Mouse (Mus musculus): Measurements from ENCODE around the gene Blzf1.

Gene Blzf1

DNA sequence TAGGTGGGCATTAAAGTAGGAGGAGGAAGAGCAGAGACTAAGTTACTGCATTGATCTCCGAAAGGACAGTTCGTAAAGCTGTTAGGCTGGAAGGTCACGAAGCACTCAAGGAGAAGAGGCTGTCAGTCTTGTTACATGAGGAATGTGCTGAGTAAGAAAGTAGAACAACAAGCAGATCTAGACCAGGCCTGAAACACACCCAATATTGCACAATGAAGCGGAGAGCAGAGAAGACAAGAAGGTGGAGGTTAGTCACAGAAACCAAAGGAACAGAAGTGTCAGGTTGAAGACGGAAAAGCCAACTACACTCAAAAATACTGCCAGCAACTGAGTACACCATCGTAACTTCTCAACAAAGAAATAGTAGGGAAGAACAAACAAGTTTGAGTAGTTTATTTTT, 13.2 kb downstream of the Blzf1 start:
- no peak for DNase-seq (ENCODE audit: low spot score in 2 of 2)

- DNase-seq (ENCODE audit: low spot score in 2 of 2): no peak
Observed at GRCm38 (mm10) chr1:164292040-164292439, 15.2 kb downstream of the Blzf1 start.

- no peak for DNase-seq (ENCODE audit: low spot score in 2 of 2)
Observed at GRCm38 (mm10) chr1:164287406-164287805, 19.9 kb downstream of the Blzf1 start.

- no peak for DNase-seq (ENCODE audit: low spot score in 2 of 2)
Observed at GRCm38 (mm10) chr1:164284007-164284406, 23.3 kb downstream of the Blzf1 start.

DNA sequence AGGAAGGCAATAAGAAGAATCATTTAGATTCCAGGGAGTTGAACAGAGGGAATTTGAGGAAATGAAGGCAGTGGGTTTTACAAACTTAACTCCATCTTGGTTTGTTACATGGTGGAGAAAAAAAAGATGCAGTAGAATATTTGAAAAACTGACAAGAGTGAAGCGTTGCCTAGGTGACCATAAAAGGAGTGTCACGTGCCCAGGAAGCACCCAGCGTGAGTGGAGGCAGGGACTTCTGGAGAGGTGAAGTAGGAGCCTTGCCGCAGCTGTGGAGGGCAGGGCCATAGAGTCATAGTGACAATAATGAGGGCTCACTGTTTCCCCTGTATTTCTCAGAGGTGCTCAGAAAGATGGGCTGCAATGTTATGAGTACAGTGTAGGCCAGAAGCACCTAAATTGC, 28.0 kb downstream of the Blzf1 start:
- no peak for DNase-seq (ENCODE audit: low spot score in 2 of 2)

DNA sequence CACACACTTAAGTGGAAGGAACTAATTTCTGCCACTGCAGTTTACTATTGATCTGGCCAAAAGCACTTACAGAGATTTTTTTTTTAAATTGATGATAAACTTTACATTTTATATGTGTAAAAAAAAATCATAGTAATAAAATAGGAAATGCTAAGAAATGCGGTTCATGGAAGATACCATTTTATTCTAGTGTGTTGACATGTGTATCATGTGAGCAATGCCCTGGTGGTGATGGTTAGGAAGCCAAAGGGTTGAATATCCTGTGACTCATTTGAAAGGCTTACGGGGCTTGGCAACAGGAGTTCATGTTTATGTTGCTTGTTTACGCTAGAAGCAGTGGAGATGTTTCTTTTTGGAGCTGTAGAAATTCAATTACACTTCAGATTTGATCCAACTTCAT, 30.7 kb downstream of the Blzf1 start:
- DNase-seq (ENCODE audit: low spot score in 2 of 2): no peak

- DNase-seq (ENCODE audit: low spot score in 2 of 2): peak; percentile 95 to 96
Observed at GRCm38 (mm10) chr1:164275455-164275954, 31.8 kb downstream of the Blzf1 start, which contains the start of gene Ccdc181. TSS of gene Ccdc181 (plus strand) at chr1:164275585.

DNA sequence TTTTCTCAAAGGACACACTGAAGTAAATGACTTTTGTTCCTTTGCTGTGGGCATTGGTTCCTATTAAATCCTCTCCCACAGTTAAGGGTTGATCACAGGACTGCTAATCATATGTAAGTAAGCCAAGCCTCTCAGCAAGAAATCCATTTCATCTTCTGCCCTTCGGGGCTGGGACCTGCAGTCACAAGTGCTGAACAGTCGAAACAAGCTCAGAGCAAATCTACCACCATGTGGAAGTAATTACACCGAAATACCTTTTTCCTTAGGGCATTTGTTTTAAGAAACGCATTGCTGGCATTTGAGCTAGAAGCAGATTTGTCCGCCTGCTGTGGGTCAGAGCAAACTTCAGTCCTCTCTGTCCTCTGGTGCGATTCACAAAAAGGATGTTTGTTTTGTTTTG, 33.6 kb downstream of the Blzf1 start:
- no peak for DNase-seq (ENCODE audit: low spot score in 2 of 2)

DNA sequence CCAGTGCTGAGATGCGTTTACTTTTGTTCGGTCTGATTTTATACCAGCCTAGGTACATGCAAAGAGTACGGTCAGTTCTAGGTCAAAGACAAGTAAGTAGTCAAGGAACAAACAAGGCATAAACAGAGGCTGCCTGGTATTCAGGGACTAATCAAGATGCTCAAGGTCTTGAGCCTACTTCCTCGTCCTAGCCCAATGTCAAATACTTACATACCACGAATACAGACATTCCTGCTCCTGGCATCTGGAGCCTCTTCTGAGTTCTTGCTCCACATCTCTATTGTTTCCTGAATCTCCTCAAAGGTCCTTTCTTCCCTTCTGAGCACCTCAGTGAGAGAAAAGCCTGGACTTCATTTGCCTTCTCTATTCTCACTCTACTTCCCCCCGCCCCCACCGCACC, 36.3 kb downstream of the Blzf1 start:
- DNase-seq (ENCODE audit: low spot score in 2 of 2): no peak

GRCm38 (mm10) chr1:164261553-164261952, 45.7 kb downstream of the Blzf1 start:
- DNase-seq (ENCODE audit: low spot score in 2 of 2): peak in 1 of 2 experiments; percentile 21

DNA sequence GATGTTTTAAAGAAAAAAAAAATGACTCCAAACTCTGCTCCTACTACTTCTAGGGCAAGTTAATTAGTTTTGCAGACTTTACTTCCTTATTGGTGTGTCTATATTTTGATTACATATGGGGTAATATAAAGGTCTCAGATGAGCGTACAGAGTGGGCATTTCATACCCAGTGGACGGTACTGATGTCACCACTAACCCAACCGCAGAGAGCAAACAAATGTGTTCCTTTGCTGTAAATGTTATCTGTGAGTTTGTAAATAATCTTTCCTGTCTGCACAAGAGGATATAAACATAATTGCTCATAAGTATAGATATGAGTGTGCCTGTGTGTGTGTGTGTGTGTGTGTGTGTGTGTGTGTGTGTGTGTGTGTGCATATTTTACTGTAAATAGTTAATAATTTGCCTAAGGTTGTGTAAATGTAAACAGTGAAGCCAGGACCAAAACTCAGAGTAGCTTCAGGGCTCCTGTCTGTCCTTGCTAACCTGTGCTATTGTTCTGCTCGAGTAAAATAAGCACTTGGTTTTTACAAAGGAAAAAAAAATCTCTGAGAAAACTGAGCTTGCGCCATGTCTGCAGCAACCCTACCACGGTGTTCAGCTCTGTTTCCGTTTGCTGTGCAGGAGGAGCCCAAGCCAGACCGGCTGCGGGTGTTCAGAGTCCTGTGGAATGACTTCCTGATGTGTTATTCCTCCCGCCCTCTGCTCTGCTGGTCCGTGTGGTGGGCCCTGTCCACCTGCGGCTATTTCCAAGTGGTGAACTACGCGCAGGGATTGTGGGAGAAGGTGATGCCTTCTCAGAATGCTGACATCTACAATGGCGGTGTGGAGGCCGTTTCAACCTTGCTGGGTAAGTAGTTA, 46.9 kb downstream of the Blzf1 start:
- no peak for DNase-seq (ENCODE audit: low spot score in 2 of 2)

DNA sequence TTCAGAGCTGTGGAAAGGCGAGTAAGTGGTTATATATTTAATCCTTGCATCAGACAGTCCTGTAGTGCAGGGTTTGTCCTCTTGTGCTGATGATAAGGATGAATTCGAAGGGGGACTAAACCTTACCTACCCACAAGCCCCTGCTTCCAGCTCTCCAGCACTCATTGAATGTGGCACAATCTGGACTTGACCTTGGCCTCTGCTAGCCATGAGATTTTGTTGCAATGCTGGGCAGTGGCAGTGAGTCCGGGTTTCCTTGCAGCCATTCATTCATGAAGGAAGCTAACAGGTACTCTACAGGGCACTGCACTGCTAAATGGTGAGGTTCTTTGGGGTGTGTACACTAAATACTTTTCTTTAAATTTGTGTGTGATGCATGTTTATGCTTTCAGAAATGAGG, 52.5 kb downstream of the Blzf1 start:
- no peak for DNase-seq (ENCODE audit: low spot score in 2 of 2)

GRCm38 (mm10) chr1:164252551-164252950, 54.7 kb downstream of the Blzf1 start:
- no peak for DNase-seq (ENCODE audit: low spot score in 2 of 2)

- no peak for DNase-seq (ENCODE audit: low spot score in 2 of 2)
Observed at GRCm38 (mm10) chr1:164251438-164251837, 55.9 kb downstream of the Blzf1 start.

- peak in 1 of 2 experiments; percentile 31 for DNase-seq (ENCODE audit: low spot score in 2 of 2)
Observed at GRCm38 (mm10) chr1:164250391-164251150, 56.7 kb downstream of the Blzf1 start.

- no peak for DNase-seq (ENCODE audit: low spot score in 2 of 2)
Observed at GRCm38 (mm10) chr1:164249332-164249711, 58.0 kb downstream of the Blzf1 start.

DNA sequence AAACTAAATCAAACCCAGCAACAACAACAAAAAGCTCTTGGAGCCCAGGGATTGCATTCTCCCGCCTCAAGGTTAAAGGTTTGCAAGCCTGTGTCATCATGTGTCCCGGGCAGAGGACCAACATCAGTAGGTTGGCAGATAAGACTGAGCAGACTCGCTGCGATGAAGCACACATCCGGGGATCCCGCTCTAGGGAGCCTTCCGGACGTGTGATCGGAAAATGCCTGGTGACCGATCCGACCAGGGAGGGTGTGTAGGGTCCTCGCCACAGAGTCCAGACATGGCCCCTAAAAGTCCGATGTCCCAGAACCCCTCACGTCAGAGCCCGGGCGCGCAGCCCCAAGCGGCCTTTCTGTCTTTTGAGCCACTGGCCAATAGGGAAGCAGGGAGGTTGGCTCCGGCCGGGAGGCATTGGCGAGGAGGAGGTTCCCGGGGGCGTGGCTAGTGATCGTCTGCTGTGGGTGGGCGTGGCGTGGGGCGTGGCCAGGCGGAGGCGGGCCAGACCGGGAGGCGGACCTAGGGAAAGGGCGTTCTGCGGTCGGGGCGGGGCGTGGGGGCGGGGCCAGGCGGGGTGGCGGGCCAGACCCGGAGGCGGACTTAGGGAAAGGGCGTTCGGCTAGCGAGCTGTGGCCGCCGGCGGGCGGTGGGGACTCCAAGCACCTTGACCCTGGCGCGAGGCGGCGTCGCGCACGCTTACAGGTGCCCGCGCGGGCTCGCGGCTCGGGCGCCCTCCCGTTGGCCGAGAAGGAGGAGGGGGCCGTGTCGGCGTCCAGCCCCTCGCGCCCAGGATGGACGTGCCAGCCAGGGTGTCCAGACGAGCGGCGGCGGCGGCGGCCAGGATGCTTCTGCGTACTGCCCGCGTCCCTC, 58.6 kb downstream of the Blzf1 start, which contains the start of gene Slc19a2:
Gene Slc19a2, plus strand, starts transcription at position 582 of the 867 bp plus-strand sequence.
- peak; percentile 95 to 97 for DNase-seq (ENCODE audit: low spot score in 2 of 2)

GRCm38 (mm10) chr1:164247971-164248370, 59.3 kb downstream of the Blzf1 start:
- DNase-seq (ENCODE audit: low spot score in 2 of 2): no peak

DNA sequence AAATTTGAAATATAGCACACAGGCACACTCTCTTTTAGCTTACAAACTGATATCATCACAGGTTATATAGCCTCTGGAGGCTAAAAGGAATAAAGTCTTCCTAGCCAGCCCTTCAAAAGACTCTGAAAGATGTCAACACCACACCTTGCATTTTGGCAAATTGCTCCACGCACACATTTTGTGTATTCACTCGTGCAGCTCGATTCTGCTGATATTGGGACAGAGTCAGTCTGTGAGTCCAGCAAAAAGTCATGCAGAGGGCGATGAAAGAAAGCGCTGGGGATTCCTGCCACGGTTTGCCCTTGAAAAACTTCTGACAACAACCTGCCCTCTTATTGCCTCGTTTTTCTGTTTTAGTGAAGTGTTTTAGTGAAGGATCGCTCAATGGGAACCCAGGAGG, 59.8 kb downstream of the Blzf1 start:
- no peak for DNase-seq (ENCODE audit: low spot score in 2 of 2)

DNA sequence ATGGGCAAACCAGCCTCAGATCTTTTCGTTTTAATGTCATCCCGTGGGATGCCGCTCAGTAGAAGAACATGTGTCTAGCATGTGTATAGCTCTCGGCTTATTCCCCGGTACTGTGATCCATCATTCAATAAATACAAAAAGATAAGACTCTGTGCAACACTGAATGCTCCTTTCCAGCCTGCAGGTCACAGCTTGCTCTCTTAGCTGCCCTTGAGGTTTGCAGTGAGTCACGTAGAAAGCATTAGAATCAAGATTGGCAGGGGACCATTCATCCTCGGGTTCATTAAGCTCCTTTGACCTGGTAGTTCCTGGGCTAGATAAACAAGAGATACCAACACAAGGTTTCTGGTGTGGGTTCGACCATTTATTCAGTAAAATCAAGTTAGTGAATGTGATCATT, 64.5 kb downstream of the Blzf1 start:
- no peak for DNase-seq (ENCODE audit: low spot score in 2 of 2)

DNA sequence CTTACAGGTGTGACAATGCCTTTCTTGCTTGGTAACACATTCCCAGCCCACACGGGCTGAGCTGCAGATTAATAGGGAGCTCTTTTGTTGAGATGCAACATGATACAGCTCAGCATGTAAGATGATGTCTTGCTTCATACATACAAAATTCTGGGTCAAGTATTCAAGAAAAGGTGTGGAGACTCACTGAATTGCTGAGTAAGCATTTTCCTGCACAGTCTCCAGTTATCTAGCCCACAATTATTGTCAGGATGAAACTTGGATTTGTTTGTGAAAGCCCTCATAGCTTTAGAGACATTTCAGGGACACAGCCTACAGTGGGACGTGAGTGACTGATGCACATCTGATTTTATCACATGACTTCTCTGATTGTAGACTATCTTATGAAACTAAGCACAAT, 65.8 kb downstream of the Blzf1 start:
- DNase-seq (ENCODE audit: low spot score in 2 of 2): no peak

All from right cerebral cortex, adult 2 months (tissue).